Mouse (Mus musculus) C2C12 (cell line): ENCODE data around the gene Paqr4. TPM values are rescaled to one million over a fixed set of nuclear protein-coding genes. Genes with fewer than 3 reads are reported as not detected.

Experiments used
- H3K27me3 ChIP-seq: one replicate; pipeline ENCODE4 v1.6.1; 2011; ENCODE audit not compliant: control insufficient read depth, insufficient read depth, insufficient read length
- H3K36me3 ChIP-seq: one replicate; pipeline ENCODE4 v1.6.1; 2011; ENCODE audit not compliant: control insufficient read depth, insufficient read depth
- H3K4me3 ChIP-seq: one replicate; pipeline ENCODE4 v1.5.1; 2011; ENCODE audit warnings: mild to moderate bottlenecking, control low read depth; ENCODE audit not compliant: poor library complexity, insufficient read depth, severe bottlenecking
- H3K79me2 ChIP-seq: one replicate; pipeline ENCODE4 v1.6.1; 2011; ENCODE audit not compliant: control insufficient read depth, insufficient read depth
- H3K79me3 ChIP-seq: one replicate; pipeline ENCODE4 v1.6.1; 2011; ENCODE audit warnings: low read depth, control low read depth
- H3ac ChIP-seq: one replicate; pipeline ENCODE3; 2011; ENCODE audit warnings: low read depth; ENCODE audit not compliant: control insufficient read depth, insufficient read length
- CEBPB ChIP-seq: IDR thresholded peaks from one replicate; pipeline ENCODE4 v1.6.1; 2011; ENCODE audit warnings: low read depth, mild to moderate bottlenecking, control low read depth, moderate library complexity
- CTCF ChIP-seq: IDR thresholded peaks from one replicate; pipeline ENCODE4 v1.5.1; 2011; ENCODE audit not compliant: control insufficient read depth, insufficient read depth, insufficient read length
- FOSL1 ChIP-seq: IDR thresholded peaks from one replicate; pipeline ENCODE4 v1.8.0; 2011; ENCODE audit warnings: mild to moderate bottlenecking, low read length; ENCODE audit not compliant: poor library complexity, insufficient read depth, severe bottlenecking
- MAX ChIP-seq: IDR thresholded peaks from one replicate; pipeline ENCODE4 v1.6.1; 2011; ENCODE audit warnings: mild to moderate bottlenecking, control low read depth
- MYOD1 ChIP-seq: IDR thresholded peaks from one replicate; pipeline ENCODE4 v1.6.1; 2011; ENCODE audit warnings: low read depth; ENCODE audit not compliant: control insufficient read depth, insufficient read length
- MYOG ChIP-seq: IDR thresholded peaks from one replicate; pipeline ENCODE4 v1.6.1; 2011; ENCODE audit not compliant: control insufficient read depth, insufficient read length; ENCODE audit errors: extremely low read depth
- USF1 ChIP-seq: IDR thresholded peaks from one replicate; pipeline ENCODE4 v1.6.1; 2011; ENCODE audit warnings: low read depth, mild to moderate bottlenecking, control low read depth, moderate library complexity
- polyA plus RNA-seq: library from polyadenylated mRNA; unstranded; fragments of >200 nt; fragmentation: generic; extraction: Trizol; gene quantifications from one replicate; pipeline ENCODE4 v1.2.1, GENCODE M21; 2012; ENCODE audit warnings: missing spikeins

Paqr4 gene
- polyA plus RNA-seq, 1 experiment, result 12.5 TPM

DNA sequence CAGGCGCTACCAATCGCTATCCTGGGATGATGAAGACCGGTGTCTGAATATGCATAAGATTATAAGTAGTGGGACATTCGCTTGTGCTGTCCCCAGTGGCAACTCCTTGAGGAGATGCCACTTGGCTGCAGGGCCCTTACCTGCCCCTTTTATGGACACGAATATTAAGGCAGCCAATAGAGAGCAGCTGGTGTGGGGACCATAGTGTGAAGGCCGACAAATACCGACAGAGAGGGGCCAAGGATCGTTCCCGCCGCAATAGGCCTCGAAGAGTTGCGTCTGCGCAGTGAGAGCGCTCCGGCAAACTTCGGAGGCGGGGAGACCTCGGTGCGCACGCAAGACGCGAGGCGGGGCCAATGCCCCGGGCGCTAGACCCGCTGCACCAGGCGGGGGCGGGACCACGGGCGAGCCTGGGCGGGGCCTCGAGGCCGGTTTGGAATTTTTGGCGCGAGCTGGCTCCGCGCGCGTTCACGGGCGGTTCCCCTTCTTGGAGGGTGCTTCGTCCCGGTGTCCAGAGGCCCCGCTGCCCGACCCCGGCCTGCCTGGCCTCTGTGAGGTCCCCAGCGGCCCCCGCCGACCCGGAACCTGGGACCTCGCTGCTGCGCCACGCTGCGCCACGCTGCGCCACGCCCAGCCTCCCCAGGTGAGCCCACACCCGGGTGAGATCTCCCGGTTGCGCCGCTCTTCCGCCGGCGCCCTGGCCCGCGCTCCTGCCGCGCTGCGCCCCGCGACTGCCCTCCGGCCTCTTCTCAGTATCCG is 14.5 kb downstream of the Paqr4 start, which contains the start of gene Pkmyt1:
TSS of gene Pkmyt1 (plus strand) at position 338 of the 759 bp plus-strand sequence.
- H3K4me3 ChIP-seq, result peak within 1 kb of the TSS; percentile 64
- peaks cover 7% of the 10 kb centered on the region for H3K79me3 ChIP-seq
- no peaks in the 10 kb centered on the region for H3K36me3 ChIP-seq
- no peaks in the 10 kb centered on the region for H3K27me3 ChIP-seq
- peak within 1 kb of the TSS; percentile 90 for H3ac ChIP-seq
- TF ChIP-seq MYOD1 (no peak), MAX (peak; percentile 46)
- H3K79me2 ChIP-seq, result peaks cover 13% of the 10 kb centered on the region

DNA sequence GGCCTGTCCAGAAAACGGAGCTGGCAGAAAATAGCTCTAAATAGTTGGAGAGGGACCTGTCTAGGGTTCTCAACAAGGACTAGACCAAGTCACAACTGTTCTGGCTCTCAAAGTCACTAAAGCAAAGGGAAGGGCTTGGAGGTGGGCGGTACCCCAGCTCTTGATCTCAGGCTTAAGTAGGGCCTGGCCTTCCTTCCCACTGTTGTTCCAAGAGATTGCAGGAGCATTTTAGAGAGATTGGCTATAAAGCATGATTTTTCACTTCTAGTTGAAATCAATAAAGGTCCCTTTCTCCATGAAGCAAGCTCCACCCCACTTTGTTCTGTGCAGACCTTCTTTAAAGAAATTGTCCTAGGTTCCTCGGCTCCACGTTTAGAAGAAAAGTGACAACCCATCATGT is 15.2 kb downstream of the Paqr4 start:
- Histone ChIP-seq H3K27me3 (no peaks in the 10 kb centered on the region), H3K79me2 (peaks cover 13% of the 10 kb centered on the region), H3ac (peak overlapping the region; percentile 51), H3K4me3 (peak overlapping the region; percentile 64), H3K36me3 (no peaks in the 10 kb centered on the region), H3K79me3 (peaks cover 7% of the 10 kb centered on the region)
- TF ChIP-seq MYOG (no peak), CTCF (no peak), MAX (no peak), USF1 (no peak), FOSL1 (no peak), MYOD1 (no peak), CEBPB (no peak)

- no peak within 1 kb of the TSS for H3ac ChIP-seq
- H3K4me3 ChIP-seq, result no peak within 1 kb of the TSS
- no peak for TF ChIP-seq CTCF
- no peak for TF ChIP-seq MYOD1
- no peaks in the 10 kb centered on the region for H3K36me3 ChIP-seq
- H3K27me3 ChIP-seq, result no peaks in the 10 kb centered on the region
- H3K79me2 ChIP-seq, result peaks cover 9% of the 10 kb centered on the region
- H3K79me3 ChIP-seq, result peaks cover 3% of the 10 kb centered on the region
Observed at GRCm38 (mm10) chr17:23722376-23723125, 18.1 kb downstream of the Paqr4 start, which contains the start of gene 1520401A03Rik. 1520401A03Rik (minus strand) TSS chr17:23722783.

DNA sequence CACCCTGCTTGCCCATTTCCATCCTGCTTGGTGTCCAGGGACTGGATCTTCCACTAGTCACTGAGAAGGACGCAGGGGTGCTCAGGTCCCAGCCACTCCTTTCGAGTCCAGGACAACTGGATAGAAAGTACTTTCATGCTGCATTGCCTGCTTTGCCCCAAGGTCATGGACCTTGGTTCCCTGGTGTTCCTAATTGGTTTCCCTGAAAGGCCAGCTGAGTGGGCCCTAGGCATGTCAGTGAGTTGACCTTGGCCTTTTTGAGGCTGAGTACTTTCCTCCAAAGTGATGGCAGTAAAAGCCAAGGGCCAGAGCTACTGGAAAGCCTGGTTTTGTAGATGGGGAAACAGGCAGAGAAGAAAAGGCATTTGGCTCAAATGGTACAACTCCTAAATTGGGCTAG is 18.8 kb downstream of the Paqr4 start:
- Histone ChIP-seq H3K79me3 (no peaks in the 10 kb centered on the region), H3K36me3 (no peaks in the 10 kb centered on the region), H3K4me3 (no peak overlapping the region), H3ac (no peak overlapping the region), H3K79me2 (peaks cover 3% of the 10 kb centered on the region), H3K27me3 (no peaks in the 10 kb centered on the region)
- no peak for TF ChIP-seq FOSL1
- TF ChIP-seq CEBPB, result no peak
- TF ChIP-seq USF1, result no peak
- no peak for TF ChIP-seq MAX
- no peak for TF ChIP-seq MYOD1
- TF ChIP-seq CTCF, result no peak
- no peak for TF ChIP-seq MYOG

DNA sequence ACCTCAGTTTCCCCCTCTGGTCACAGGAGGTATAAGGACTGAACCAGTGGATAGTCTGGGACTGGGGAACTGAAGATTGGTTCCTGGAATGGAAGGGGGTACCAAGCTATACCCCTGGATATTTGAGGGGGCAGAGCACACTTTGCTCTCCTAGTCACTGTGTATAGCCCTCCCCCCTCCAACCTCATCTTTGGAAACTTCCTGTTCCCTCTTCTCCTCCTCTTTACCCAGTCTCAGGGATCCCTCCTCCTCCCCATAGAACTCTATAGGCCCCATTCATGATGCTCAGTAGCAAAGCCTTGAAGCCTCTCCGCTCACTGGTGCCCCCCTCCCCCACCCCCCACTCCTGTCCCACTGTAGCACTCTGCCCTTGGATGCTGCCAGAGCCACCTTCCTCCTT is 21.2 kb downstream of the Paqr4 start:
- peaks cover 7% of the 10 kb centered on the region for H3K27me3 ChIP-seq
- H3K79me3 ChIP-seq, result no peaks in the 10 kb centered on the region
- no peaks in the 10 kb centered on the region for H3K79me2 ChIP-seq
- H3K4me3 ChIP-seq, result no peak overlapping the region
- TF ChIP-seq MAX (no peak), CTCF (no peak), CEBPB (no peak), MYOG (no peak), USF1 (no peak), FOSL1 (no peak), MYOD1 (no peak)
- no peak overlapping the region for H3ac ChIP-seq
- no peaks in the 10 kb centered on the region for H3K36me3 ChIP-seq
